Mouse (Mus musculus): ENCODE data around the gene Olfr203.
"Not testable (repeated sequence)": the region's sequence is repeated elsewhere in the genome, so short reads cannot be mapped to it uniquely, and the experiment has no call there.

The Olfr203 gene

GRCm38 (mm10) chr16:59298581-59298980 is at the start of gene Olfr203:
Gene Olfr203 (plus strand): TSS chr16:59298881.
- DNase-seq: no peak

- DNase-seq: no peak
Measured at GRCm38 (mm10) chr16:59249684-59250083, 49.0 kb upstream of the Olfr203 start.

- DNase-seq: not testable (repeated sequence)
Measured at GRCm38 (mm10) chr16:59269097-59269496, 29.6 kb upstream of the Olfr203 start.

GRCm38 (mm10) chr16:59272532-59272931 is 26.1 kb upstream of the Olfr203 start, which contains the start of gene Olfr201:
Gene Olfr201 (minus strand): TSS chr16:59272632.
- DNase-seq: not testable (repeated sequence)

DNA sequence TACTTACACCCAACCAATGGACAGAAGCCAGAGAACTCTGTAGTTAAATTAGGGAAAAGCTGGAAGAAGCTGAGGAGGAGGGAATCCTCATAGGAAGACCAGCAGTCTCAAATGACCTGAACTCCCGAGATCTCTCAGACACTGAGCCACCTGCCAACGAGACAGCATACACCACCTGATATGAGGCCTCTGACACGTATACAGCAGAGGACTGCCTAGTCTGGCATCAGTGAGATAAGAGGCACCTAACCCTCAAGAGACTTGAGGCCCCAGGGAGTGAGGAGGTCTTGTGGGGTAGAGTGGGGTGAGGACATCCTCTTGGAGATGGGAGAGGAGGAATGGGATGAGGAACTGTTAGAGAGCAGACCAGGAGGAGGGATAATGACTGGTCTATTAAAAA is 18.1 kb upstream of the Olfr203 start:
- DNase-seq: no peak

DNA sequence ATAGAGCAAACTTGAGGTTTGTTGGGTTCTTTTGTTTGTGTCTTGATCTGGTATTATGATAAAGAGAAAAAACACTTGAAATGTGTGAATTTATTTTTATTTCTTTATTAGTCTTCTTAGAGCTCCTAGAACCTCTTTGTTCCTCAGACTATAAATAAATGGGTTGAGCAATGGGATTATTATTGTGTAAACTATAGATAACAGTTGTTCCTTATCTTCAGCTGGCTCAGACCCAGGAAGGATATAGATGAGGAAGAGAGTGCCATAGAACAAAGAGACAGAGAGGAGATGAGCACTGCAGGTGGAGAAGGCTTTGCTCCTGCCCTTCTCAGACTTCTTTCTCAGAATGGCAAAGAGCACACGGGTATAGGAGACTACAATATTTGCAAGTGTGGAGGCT is 15.2 kb upstream of the Olfr203 start:
- DNase-seq: no peak

DNA sequence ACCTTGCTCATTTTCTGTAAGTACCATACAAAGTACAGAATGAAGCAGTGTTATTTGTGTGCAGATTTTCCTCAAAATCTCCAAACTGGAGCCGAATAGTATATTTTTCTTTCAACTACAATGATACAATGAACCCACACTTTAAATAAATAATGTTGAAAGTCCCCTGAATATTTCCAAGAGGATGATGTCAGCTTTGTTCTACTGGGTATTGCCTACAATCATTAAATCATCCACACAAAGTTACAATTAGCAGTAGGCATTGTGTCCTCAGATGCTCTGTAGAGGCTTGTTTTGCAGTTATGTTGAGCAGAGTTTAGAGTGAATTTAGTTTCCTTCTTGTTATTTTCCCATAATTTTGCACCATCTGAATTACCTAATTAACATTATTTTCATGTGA is 12.0 kb upstream of the Olfr203 start, which contains the start of gene Olfr202:
TSS of gene Olfr202 (minus strand) at position 101 of the 400 bp plus-strand sequence.
- DNase-seq: no peak

DNA sequence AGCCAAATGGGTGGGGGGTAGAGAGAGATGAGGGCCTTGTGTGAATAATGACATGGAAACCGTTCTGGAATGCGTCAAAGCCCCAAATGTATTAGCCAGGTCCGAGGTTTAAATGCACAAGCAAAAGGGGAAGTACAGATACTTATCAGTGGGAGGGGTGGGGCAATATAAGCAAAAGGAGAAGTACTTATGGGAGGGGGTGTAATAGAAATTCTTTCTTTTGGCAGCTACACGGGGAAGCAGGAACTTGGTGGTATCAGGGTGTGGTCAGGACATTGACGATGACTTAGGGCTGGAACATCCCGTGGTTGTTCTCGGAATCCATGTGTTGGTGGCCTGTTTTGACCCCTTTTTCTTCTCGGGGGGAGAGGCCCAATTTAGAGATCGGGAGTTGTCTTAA is 11.1 kb upstream of the Olfr203 start:
- not testable (repeated sequence) for DNase-seq

GRCm38 (mm10) chr16:59318148-59318547 is 19.5 kb downstream of the Olfr203 start, which contains the start of gene Olfr204:
Gene Olfr204 (minus strand): TSS chr16:59318248.
- no peak for DNase-seq

DNA sequence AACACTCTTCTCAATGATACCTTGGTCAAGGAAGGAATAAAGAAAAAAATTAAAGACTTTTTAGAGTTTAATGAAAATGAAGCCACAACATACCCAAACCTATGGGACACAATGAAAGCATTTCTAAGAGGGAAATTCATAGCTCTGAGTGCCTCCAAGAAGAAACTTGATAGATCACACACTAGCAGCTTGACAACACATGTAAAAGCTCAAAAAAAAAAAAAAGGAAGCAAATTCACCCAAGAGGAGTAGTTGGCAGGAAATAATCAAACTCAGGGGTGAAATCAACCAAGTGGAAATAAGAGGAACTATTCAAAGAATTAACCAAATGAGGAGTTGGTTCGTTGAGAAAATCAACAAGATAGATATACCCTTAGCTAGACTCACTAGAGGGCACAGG is 24.6 kb downstream of the Olfr203 start:
- not testable (repeated sequence) for DNase-seq

DNA sequence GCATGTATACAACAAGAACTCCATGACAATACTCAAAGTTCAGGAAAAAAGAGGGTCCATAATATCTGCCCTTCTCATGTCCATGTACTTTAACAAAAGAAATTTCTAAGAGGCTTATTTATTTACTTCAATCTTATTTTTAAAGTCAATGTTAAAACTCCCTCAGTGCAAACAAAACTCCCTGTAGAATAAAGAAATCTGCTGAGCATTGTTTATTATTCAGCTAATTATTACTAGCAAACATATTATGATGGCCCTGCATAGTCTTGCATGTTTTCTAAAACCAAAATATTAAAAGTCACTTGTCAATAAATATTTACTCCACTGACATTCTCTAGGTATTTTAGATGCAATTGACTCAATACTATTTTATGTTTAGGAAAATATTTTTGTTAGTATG is 32.4 kb downstream of the Olfr203 start, which contains the start of gene Olfr205:
TSS of gene Olfr205 (minus strand) at position 101 of the 400 bp plus-strand sequence.
- no peak for DNase-seq

- no peak for DNase-seq
Measured at GRCm38 (mm10) chr16:59349146-59349545, 50.5 kb downstream of the Olfr203 start, which contains the start of gene Olfr206. Gene Olfr206 (minus strand): TSS chr16:59349246.

Measured in kidney, adult 11 months (tissue).